Mouse (Mus musculus) brain, embryonic 14.5 days (tissue): ENCODE measurements around the gene Rbfox3.

Experiments
- CTCF ChIP-seq: fragments of 200-500 bp; IDR thresholded peaks from 2 replicates; pipeline ENCODE4 v1.5.1; 2012; ENCODE audit warnings: inconsistent platforms, mild to moderate bottlenecking, moderate library complexity, borderline replicate concordance; ENCODE audit not compliant: insufficient read depth, insufficient read length; ENCODE audit errors: extremely low read depth
- POLR2A ChIP-seq: fragments of 200-500 bp; IDR thresholded peaks from 2 replicates; pipeline ENCODE4 v1.6.1; 2012; ENCODE audit warnings: mild to moderate bottlenecking, inconsistent platforms, borderline replicate concordance; ENCODE audit not compliant: poor library complexity, insufficient read depth, insufficient read length, severe bottlenecking; ENCODE audit errors: extremely low read depth

DNA sequence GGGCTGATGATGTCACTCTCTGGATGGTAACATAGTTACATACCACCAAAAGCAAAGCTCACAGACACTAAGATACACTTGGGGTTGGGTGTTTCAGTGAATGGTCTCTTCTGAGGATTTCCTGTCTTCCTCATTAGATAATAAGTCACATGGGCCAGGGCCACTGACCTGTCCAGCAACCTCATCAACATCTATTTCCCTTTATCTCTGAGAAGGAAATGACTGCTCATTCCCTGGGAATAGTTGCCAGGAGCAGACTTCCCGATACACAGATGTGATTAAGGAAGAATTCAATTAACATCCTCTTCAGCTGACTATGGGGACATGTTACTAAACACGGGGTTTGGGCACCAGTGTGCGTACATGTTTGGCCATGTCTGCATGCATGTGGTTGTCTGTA, 245.2 kb downstream of the Rbfox3 start:
- TF ChIP-seq POLR2A (no peak), CTCF (no peak)
